Mouse (Mus musculus): Measurements from ENCODE around the gene Gm10570. TPM values are rescaled to one million over a fixed set of nuclear protein-coding genes. Genes with fewer than 3 reads are reported as not detected.

Gm10570 gene
- polyA plus RNA-seq, 1 experiment from 2014 or later, result not detected

DNA sequence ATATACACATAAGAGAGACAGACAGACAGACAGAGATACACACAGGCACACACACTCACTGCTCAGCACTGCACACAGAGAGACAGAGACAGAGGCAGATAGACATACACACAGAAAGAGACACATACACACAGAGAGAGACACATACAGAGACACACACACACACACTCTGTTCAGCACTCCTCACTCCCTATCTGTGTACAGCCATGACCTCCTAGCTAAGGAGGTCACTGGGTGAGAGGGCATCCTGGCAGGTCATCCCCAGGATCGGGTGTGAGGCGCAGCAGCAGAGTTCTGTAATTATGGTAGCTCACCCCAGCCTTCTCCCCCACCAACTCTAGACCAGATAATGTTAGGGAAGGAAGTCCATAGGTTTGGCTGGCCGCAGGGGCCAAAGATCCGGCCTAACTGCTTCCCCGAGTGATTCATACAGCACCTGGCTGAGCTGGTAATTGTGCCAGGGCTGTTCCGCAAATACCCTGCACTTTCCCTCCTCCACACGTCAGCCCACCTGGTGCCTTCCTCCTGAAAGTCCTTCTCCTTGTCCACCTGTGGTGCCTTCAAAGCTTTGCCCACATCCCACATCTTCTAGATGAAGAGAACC, 31.8 kb downstream of the Gm10570 start:
- H3K27ac ChIP-seq (replicated peaks), result no peak overlapping the region
- no peak overlapping the region for H3K4me3 ChIP-seq
- no peaks in the 10 kb centered on the region for H3K36me3 ChIP-seq (replicated peaks)
- peaks cover 81% of the 10 kb centered on the region for H3K27me3 ChIP-seq (replicated peaks; ENCODE audit: low read depth, poor library complexity, severe bottlenecking)
- H3K4me1 ChIP-seq, result peaks cover 33% of the 10 kb centered on the region
- no peak for DNase-seq (ENCODE audit: low spot score)
- WGBS, result 61% methylated on average over 7 of the region's 7 CpGs
- no peaks in the 10 kb centered on the region for H3K9me3 ChIP-seq

DNA sequence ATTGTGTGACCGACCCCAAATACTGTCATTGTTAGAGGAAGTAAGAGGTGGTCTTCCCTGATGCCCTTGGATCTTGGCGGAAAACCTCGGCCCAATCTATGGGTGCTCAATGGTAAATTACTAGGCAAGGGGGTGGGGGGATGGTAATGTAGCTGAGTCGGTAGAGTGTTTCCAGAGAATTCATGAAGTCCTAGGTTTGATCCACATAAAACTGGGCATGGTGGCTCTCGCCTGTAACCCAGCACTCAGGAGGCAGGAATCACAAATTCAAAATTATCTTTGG, 32.7 kb downstream of the Gm10570 start:
- 45% methylated on average over 5 of the region's 5 CpGs for WGBS
- no peak for DNase-seq (ENCODE audit: low spot score)
- Histone ChIP-seq H3K4me3 (peak overlapping the region; percentile 80), H3K27me3 (replicated peaks; ENCODE audit: low read depth, poor library complexity, severe bottlenecking) (peaks cover 85% of the 10 kb centered on the region), H3K27ac (replicated peaks) (0 out of 2 replicates have a peak overlapping the region, but pooled peaks have one; percentile 93), H3K9me3 (no peaks in the 10 kb centered on the region), H3K36me3 (replicated peaks) (no peaks in the 10 kb centered on the region), H3K4me1 (peaks cover 33% of the 10 kb centered on the region)

- Histone ChIP-seq H3K27me3 (replicated peaks; ENCODE audit: low read depth, poor library complexity, severe bottlenecking) (peaks cover 86% of the 10 kb centered on the region), H3K27ac (replicated peaks) (peak overlapping the region; percentile 93), H3K4me1 (peaks cover 33% of the 10 kb centered on the region), H3K9me3 (no peaks in the 10 kb centered on the region), H3K36me3 (replicated peaks) (no peaks in the 10 kb centered on the region), H3K4me3 (peak overlapping the region; percentile 80)
- WGBS, result under 1% methylated on average over 62 of the region's 62 CpGs
- DNase-seq (ENCODE audit: low spot score), result peak; percentile 73
Measured at GRCm38 (mm10) chr4:130275016-130275822, 33.3 kb downstream of the Gm10570 start.

DNA sequence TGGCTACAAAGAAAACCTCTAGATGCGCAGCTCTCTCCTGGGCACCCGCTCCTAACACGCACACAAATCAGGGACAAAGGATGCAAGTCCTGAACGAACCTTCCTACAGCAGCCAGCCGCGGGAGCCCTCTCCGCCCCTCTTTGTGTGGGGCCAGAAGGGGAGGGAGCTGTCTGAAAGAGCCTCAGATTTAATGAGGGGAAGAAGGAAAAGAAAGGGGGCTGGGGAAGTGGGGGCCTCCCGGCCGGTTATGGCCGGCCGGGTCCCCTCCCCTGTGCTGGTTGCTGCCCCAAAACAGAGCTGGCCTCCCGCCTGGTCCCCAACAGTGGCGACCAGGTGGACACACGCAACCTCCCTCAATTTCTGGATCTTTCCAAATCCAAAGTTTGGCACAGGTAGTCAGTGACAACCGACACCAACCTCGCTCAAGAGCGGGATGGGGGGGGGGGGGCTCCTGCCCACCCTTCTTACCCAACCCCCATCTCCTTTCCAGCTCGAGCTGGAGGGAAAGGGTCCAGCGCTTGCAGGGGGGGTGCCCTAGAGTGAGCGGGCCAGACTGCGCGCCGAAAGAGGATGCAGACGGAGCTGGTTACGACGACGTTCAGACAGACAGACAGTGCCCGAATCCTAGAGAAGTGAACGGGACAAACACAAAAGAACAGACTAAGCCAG, 34.0 kb downstream of the Gm10570 start:
- WGBS, result under 1% methylated on average over 29 of the region's 29 CpGs
- H3K9me3 ChIP-seq, result no peaks in the 10 kb centered on the region
- peak overlapping the region; percentile 93 for H3K27ac ChIP-seq (replicated peaks)
- peak; percentile 78 for DNase-seq (ENCODE audit: low spot score)
- peak overlapping the region; percentile 80 for H3K4me3 ChIP-seq
- H3K27me3 ChIP-seq (replicated peaks; ENCODE audit: low read depth, poor library complexity, severe bottlenecking), result peaks cover 86% of the 10 kb centered on the region
- peaks cover 33% of the 10 kb centered on the region for H3K4me1 ChIP-seq
- no peaks in the 10 kb centered on the region for H3K36me3 ChIP-seq (replicated peaks)

DNA sequence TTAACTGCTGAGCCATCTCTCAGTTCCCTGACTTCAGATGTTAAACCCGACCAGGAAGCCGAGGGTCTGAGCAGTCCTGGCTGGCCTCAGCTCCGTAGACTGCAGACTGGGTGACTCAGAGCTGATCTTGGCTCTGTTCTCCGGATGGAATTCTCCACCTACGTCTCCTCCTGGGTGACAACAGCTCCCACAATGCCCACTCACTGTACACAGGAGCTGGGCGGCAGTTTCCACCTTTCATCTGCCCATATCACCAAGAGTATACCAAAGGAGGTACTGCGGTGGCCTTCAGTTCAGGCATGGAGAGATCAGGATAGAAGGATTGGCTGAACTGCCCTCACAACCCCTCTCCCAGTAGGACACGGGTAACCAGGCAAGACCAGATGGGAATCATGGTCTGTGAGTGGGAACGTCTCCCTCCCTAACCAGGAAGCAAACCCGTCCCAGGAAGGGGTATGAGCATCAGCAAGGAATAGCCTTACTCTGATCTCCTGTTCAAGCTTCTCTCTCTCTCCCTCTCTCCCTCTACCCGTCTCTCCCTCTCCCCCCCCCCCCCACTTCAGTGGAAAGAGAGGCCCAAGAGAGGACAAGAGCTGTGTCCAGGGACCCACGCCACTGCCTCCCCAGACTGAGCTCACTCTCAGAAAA, 34.7 kb downstream of the Gm10570 start:
- Histone ChIP-seq H3K27me3 (replicated peaks; ENCODE audit: low read depth, poor library complexity, severe bottlenecking) (peaks cover 87% of the 10 kb centered on the region), H3K4me1 (peaks cover 33% of the 10 kb centered on the region), H3K27ac (replicated peaks) (peak overlapping the region; percentile 93), H3K4me3 (peak overlapping the region; percentile 80), H3K36me3 (replicated peaks) (no peaks in the 10 kb centered on the region), H3K9me3 (no peaks in the 10 kb centered on the region)
- peak; percentile 22 for DNase-seq (ENCODE audit: low spot score)
- WGBS, result 10% methylated on average over 11 of the region's 12 CpGs

DNA sequence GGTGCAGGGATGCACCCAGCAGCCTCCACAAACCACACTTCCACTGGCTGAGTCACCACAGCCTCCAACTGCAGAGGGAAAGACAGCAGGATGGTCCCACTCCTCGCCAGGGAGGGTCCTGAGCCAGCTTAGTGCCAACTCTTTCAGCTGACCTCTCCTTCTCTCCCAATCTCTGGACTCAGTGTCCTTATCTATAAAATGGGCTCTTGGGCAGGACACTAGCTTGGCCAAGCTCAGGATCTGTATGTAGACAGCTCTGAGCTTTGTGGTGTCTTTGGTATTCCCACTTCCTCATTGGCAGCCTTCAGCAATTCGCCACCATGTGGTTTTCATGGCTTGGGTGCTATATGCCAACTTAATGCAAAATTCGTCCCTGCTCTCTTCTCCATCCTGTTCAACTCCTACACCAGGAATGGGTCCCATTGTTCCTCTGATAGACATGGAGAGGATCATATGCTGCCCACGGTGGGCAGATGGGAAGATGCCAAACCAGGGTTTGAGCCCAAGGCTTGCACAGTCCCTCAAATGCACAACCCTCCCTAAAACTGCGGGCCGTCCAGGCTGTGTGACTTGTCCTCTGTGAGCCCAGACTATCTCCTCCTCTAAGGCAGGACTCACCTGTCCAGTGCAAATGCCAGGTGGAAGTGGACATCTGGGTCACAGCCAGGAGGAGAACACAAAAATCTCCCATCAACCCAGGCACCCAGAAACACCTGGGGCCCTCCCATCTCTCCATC, 37.7 kb downstream of the Gm10570 start:
- DNase-seq (ENCODE audit: low spot score), result no peak
- H3K27me3 ChIP-seq (replicated peaks; ENCODE audit: low read depth, poor library complexity, severe bottlenecking), result peaks cover 60% of the 10 kb centered on the region
- no peaks in the 10 kb centered on the region for H3K9me3 ChIP-seq
- peaks cover 45% of the 10 kb centered on the region for H3K4me1 ChIP-seq
- H3K4me3 ChIP-seq, result no peak overlapping the region
- 86% methylated on average over 6 of the region's 6 CpGs for WGBS
- H3K27ac ChIP-seq (replicated peaks), result no peak overlapping the region
- H3K36me3 ChIP-seq (replicated peaks), result no peaks in the 10 kb centered on the region

DNA sequence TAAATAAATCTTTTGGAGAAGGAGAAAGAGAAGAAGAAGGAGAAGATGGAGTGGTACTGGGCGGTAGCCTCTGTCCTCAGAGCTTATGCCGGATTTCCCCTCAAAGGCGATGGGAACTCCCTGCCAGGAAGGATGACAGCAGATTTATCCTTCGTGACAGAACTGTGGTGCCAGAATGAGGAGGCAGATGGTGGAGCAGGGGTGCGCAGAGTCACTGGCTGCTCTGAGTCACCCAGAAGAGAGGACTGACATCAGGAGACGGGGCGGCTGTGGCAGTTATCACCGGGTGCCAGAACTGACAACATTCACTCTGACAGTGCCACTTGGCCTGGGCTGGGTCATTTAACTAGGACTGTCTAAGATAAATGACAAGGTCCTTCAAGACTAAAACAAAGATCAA, 38.4 kb downstream of the Gm10570 start:
- H3K9me3 ChIP-seq, result no peaks in the 10 kb centered on the region
- no peak overlapping the region for H3K4me3 ChIP-seq
- peaks cover 41% of the 10 kb centered on the region for H3K4me1 ChIP-seq
- no peaks in the 10 kb centered on the region for H3K36me3 ChIP-seq (replicated peaks)
- no peak overlapping the region for H3K27ac ChIP-seq (replicated peaks)
- no peak for DNase-seq (ENCODE audit: low spot score)
- peaks cover 55% of the 10 kb centered on the region for H3K27me3 ChIP-seq (replicated peaks; ENCODE audit: low read depth, poor library complexity, severe bottlenecking)
- WGBS, result 87% methylated on average over 8 of the region's 8 CpGs

GRCm38 (mm10) chr4:130268736-130269135, 39.7 kb downstream of the Gm10570 start:
- no peak for DNase-seq (ENCODE audit: low spot score)
- no peaks in the 10 kb centered on the region for H3K9me3 ChIP-seq
- H3K27me3 ChIP-seq (replicated peaks; ENCODE audit: low read depth, poor library complexity, severe bottlenecking), result peaks cover 55% of the 10 kb centered on the region
- peaks cover 5% of the 10 kb centered on the region; the same call in 1 of the 2 replicates for H3K36me3 ChIP-seq (replicated peaks)
- peaks cover 41% of the 10 kb centered on the region for H3K4me1 ChIP-seq
- H3K27ac ChIP-seq (replicated peaks), result no peak overlapping the region
- 91% methylated on average over 10 of the region's 10 CpGs for WGBS
- no peak overlapping the region for H3K4me3 ChIP-seq

DNA sequence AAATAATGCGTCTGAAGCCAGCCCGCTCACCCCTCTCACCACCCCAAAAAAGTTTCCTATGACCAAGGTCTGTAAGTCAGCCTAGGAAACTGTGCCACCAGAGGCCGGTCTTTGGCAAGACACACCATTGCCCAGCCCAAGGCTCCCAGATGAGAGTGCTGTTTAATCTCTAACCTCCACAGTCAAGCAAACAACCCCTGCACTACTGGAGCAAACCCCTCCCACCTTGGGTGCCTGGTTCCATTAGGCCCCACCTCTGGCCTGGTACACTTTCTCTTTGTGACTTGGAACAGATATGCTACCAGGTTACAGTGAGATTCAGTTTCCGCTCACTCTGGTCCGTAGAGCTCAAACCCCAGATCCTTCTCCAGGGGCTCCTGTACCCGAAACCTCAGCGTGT, 41.4 kb downstream of the Gm10570 start:
- Histone ChIP-seq H3K36me3 (replicated peaks) (peaks cover 22% of the 10 kb centered on the region), H3K9me3 (no peaks in the 10 kb centered on the region), H3K4me1 (peaks cover 36% of the 10 kb centered on the region), H3K27ac (replicated peaks) (no peak overlapping the region; the same call in 1 of the 2 replicates), H3K27me3 (replicated peaks; ENCODE audit: low read depth, poor library complexity, severe bottlenecking) (peaks cover 49% of the 10 kb centered on the region), H3K4me3 (no peak overlapping the region)
- WGBS, result 78% methylated on average over 7 of the region's 7 CpGs
- no peak for DNase-seq (ENCODE audit: low spot score)

GRCm38 (mm10) chr4:130266601-130267000, 41.9 kb downstream of the Gm10570 start:
- Histone ChIP-seq H3K27me3 (replicated peaks; ENCODE audit: low read depth, poor library complexity, severe bottlenecking) (peaks cover 45% of the 10 kb centered on the region), H3K4me1 (peaks cover 36% of the 10 kb centered on the region), H3K9me3 (no peaks in the 10 kb centered on the region), H3K36me3 (replicated peaks) (peaks cover 27% of the 10 kb centered on the region), H3K27ac (replicated peaks) (no peak overlapping the region), H3K4me3 (no peak overlapping the region)
- WGBS, result 44% methylated on average over 9 of the region's 9 CpGs
- DNase-seq (ENCODE audit: low spot score), result peak; percentile 24

DNA sequence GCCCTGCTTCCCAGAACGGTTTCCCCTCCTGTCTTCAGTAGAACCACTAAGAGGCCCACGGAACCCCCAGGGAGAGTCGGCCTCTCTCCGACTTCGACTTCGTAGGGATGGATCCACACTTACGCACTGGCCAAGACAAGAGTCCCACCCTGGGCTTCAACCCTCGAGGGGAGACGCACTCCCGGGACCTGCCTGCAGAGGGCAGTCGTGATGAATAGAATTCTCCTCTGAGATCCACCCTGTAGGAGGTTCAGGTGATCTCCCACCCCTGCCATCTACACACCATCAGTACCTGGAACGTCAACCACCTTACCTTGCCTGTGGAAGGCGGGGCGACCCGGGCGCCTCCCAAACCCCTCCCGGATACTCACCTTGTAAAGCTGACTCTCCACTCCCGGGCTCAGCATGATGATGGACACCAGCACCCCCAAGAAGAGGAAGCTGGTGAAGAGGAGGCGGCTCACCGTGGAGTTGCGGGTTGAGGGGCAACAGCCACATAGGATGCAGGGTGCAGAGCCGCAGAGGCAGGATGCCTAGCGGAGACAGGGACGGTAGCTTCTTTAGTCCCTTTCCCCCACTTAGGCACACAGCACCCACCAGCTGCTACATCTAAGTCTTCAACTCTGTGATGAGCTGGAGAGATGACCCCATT, 43.6 kb downstream of the Gm10570 start:
- whole genome bisulfite sequencing, result 27% methylated on average over 24 of the region's 24 CpGs
- DNase-seq (ENCODE audit: low spot score), result peak; percentile 80
- Histone ChIP-seq H3K36me3 (replicated peaks) (peaks cover 41% of the 10 kb centered on the region), H3K9me3 (no peaks in the 10 kb centered on the region), H3K4me3 (peak overlapping the region; percentile 13; the same call in 1 of the 2 replicates), H3K27me3 (replicated peaks; ENCODE audit: low read depth, poor library complexity, severe bottlenecking) (peaks cover 36% of the 10 kb centered on the region), H3K4me1 (peaks cover 36% of the 10 kb centered on the region), H3K27ac (replicated peaks) (no peak overlapping the region; the same call in 1 of the 2 replicates)

All from embryonic facial prominence, embryonic 10.5 days (tissue).